Mouse (Mus musculus): ENCODE data around the gene Traf3.

The Traf3 gene

GRCm38 (mm10) chr12:111153946-111154345 lies 12.2 kb upstream of the Traf3 start:
- no peak for DNase-seq (ENCODE audit: low read depth, low spot score)

DNA sequence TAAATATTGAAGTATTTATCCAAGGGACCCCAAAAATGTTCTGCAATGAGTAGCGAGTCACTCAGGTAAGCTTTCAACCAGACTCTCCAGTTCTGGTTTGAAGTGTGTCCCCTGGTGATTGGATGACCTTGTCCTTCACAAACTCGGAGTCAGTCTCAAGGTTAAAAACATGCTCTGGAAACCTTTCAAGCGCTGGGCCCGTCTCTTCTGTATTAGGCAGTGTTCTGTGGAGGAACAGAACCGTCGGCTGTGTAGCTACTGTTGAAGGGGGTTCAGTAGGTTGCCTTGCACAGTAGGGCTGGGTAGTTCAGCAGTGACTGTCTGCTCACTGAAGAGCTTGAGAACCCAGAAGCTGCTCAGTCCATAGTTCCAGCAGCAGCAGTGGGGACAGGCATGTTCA lies 11.5 kb upstream of the Traf3 start:
- no peak for DNase-seq (ENCODE audit: low read depth, low spot score)

GRCm38 (mm10) chr12:111155756-111156155 lies 10.4 kb upstream of the Traf3 start:
- no peak for DNase-seq (ENCODE audit: low read depth, low spot score)

DNA sequence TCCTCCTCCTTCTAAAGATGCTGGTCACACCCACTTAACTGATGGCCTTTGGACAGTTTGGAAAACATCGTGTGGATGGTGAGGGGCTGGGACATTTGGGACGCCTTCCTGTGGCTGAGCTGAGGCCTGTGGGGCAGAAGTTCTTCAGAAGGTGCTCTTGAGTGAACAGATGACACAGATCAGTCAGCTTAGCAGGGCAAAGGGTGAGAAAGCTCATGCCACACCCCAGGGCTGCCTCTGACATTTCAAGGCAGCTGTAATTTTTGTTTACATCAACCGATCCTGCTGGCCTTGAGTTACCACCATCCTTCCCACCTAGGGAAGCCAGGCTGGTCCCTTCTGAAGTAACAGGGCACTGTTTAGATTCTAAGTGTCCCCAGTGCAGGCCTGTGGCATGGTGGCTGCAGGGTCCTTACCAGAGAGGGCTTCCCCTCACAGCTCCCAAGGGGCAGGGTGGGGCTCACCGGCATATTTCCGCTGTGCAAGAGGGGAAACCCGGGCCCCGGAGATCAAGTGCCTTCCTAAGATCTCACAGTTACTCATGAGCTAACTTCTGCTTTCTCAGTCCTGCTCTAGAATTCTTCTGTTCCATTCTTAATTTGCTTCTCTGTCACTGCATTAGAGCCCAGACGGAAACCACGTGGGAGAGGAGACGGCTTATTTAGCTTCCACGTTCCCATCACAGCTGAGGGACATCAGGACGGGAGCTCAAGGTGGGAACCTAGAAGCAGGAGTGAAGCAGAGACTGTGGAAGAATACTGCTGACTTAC lies 6.3 kb upstream of the Traf3 start:
- peak; percentile 87 for DNase-seq (ENCODE audit: low read depth, low spot score)

DNA sequence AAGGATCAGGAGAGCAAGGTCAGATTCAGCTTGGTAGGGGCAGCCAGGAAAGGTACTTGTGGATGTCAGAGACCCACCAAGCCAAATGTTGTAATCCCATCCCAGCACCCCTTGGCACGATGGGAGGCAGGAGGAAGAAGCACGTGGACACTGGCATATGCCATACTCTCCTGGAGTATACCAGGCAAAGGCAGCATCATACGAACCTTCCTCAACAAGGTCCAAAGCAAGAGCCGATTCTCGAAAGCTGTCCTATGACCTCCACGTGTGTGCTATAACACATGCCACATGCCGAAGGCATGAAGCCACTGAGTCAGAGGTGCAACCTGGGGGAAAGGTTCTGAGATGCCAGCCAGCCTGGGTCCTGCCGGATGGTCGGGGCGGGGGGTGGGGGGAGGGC lies 5.3 kb upstream of the Traf3 start:
- peak; percentile 15 for DNase-seq (ENCODE audit: low read depth, low spot score)

DNA sequence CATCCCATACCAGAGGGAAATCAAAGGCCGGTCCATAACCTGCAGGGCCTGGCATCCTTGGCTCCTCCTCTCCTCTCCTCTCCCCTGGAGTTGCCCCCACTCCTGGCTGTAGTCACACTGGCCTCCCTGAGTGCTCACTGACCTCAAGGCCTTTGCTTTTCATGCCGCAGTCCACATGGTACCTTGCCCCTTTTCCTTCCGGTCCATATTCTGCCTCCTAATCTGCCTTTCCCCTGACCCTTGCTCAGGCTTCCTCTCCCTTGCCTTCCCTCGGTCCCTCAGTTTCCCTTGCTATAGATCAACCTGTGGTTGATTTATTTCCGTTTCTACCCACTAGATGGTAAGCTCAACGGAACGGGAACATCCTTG lies 4.2 kb upstream of the Traf3 start:
- peak; percentile 27 for DNase-seq (ENCODE audit: low read depth, low spot score)

DNA sequence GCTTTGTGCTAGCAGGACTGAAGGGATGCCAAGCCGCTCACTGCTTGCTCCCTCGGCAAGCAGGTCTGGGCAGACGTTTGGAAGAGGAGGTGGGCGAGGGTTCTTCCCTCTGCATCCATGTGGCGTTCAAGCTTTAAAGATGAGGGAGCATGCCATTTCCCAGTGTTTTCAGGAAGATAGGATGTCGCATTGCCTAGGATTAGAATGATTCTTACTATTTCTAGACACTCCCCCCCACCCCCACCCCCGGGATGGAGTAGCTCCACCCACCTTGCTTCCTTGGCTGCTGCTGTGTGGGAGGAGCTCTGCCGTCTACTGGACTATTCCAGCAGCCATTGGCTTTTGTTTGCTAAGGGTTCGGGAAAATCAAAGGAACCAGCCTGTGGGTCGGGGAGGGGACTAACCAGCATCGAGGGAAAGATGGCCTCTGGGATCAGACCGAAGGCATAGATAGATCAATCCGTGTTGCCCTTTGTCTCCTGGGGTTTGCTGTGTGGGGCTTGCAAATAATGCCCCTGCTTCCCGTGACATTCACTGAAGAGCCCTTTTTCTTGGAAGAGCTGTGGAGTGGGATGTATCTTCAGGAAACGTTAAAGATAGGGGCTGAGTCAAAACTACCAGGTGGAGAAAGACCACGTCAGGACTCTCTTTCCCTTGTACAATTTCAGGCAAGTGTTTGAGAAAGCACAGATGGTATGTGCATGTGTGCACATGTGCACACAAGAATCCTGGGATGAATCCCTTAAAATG lies 3.7 kb upstream of the Traf3 start:
- peak; percentile 46 for DNase-seq (ENCODE audit: low read depth, low spot score)

DNA sequence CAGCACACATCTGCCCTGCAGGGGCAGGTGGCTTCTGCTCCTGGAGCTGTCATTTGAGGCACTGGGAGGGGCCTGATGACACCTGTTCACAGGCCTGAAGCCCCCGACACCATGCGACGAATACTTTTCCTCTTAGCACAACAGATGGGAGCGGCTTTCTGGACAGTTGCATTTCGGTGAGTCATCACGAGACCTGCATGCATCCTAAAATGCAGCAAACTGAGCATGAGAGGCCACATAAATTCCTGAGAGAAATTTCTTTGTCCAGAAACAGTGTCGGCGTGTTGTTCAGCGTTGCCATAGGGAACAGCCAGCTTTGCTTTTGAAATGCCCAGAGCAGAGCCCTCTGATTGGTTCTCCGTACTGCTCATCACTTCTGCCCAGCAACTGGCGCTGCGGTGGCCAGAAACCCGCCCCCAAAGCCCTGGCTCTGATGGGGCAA lies 1.8 kb upstream of the Traf3 start:
- peak; percentile 90 for DNase-seq (ENCODE audit: low read depth, low spot score)

GRCm38 (mm10) chr12:111165146-111165812 lies 891 bp upstream of the Traf3 start:
- DNase-seq (ENCODE audit: low read depth, low spot score): peak; percentile 75

DNA sequence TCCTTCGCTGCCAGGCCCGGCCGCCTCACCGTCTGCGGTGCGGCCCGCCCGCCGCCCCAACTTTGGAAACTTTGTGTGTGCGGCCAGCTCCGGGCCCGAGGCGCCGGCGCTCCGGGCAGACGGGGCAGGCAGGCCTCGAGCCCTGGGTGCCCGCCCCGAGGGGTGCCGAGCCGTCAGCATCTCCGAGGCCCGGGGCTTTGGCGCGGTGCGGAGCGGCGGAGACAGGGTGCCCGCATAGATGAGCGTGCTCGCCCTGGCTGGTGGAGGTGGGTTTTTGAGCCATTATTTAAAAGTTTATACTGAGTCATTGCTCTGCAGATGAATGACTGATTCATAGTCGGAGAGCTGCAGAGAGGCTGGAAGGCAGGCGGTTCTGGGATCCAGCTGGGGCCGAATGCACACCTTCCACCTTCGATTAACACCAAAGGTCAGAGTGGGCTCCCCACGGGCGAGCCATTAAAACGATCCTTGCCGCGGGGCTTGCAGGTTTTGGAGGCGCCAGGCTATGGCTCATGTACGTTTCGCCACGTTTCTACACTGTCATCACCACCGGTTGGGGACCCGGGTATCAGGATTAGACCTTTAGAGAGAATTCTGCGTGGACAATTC lies 615 bp downstream of the Traf3 start:
- DNase-seq (ENCODE audit: low read depth, low spot score): peak; percentile 62

DNA sequence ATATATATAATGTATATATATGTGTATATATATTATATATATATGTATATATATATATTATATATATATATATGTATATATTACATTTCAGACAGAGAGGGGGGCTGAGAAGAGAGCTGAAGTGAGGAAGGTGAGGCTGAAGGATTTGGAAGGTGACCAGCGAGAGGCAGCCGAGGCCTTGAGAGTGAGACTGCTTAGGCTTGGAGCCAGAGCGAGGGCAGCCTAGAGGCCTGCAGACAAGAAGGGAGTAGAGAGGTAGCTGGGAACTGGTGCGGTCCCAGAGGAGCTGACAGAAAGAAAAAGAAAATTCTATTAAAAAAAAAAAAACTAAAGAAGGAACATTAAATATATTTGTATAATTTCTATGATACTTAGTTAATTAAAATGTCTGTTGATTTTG lies 2.7 kb downstream of the Traf3 start:
- DNase-seq (ENCODE audit: low read depth, low spot score): no peak

- no peak for DNase-seq (ENCODE audit: low read depth, low spot score)
Measured at GRCm38 (mm10) chr12:111178772-111179171, 12.6 kb downstream of the Traf3 start.

DNA sequence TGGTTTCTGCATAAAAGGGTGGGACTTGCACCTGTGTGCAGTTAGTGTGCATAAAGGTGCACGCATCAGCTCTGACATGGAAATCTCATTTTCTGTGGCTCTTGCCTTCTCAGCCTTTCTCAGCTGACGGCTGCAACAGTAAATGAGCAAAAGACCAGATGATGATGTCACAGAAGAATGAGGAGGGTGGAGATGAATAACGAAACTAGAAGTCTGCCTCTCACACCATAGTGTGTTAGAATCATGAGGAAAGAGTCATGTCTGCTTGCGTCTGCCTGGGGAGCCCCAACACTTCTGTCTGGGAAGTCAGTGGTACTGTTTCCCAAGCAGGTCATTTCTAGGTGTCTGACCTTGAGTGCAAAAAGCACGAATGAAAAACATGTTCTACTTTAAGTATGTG lies 15.7 kb downstream of the Traf3 start:
- DNase-seq (ENCODE audit: low read depth, low spot score): peak; percentile 58

GRCm38 (mm10) chr12:111182378-111182777 lies 16.2 kb downstream of the Traf3 start:
- DNase-seq (ENCODE audit: low read depth, low spot score): no peak

DNA sequence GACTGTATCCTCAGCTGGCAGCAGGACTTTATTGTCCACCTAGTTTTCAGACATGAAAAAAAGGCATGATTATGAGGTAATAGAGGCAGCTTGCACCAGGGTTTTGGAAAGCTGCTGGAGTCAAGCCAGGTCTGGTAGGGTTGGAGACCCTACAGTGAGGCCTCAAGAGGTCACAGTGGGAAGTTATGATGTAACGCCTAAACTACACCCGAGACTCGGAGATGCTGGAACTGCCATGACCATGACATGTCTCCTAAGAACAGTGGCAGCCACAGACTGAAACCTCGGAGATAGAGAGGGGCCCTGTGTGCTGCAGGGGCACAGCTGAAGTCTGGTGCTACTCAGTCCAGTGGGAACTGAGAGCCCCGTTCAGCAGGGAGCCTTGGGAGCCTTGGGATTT lies 18.3 kb downstream of the Traf3 start, which contains the start of gene 4930595D18Rik:
Gene 4930595D18Rik, minus strand, starts transcription at position 16 of the 400 bp plus-strand sequence.
- no peak for DNase-seq (ENCODE audit: low read depth, low spot score)

DNA sequence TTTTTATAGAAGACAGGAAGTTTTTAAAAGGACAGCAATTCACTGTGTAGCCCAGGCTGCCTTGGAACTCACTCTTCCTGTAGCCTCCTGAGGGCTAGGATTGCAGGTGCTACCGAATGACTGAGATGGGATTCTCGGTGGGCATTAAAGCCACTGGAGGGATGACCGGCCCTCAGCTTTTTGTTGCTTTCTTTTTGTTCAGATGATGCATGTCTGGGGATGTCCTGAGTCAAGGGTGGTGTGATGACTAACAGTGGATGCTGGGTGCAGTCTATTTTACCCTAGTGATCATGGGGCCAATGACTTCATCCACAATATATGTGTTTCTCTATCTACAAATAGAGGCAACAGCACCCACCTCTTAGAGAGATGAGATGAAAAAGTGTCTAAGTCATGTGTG lies 20.8 kb downstream of the Traf3 start:
- no peak for DNase-seq (ENCODE audit: low read depth, low spot score)

- DNase-seq (ENCODE audit: low read depth, low spot score): no peak
Measured at GRCm38 (mm10) chr12:111188295-111188694, 22.1 kb downstream of the Traf3 start.

- DNase-seq (ENCODE audit: low read depth, low spot score): no peak
Measured at GRCm38 (mm10) chr12:111190355-111190754, 24.2 kb downstream of the Traf3 start.

- no peak for DNase-seq (ENCODE audit: low read depth, low spot score)
Measured at GRCm38 (mm10) chr12:111190891-111191290, 24.7 kb downstream of the Traf3 start.

GRCm38 (mm10) chr12:111192777-111193176 lies 26.6 kb downstream of the Traf3 start:
- DNase-seq (ENCODE audit: low read depth, low spot score): no peak

- no peak for DNase-seq (ENCODE audit: low read depth, low spot score)
Measured at GRCm38 (mm10) chr12:111193331-111193730, 27.2 kb downstream of the Traf3 start.

DNA sequence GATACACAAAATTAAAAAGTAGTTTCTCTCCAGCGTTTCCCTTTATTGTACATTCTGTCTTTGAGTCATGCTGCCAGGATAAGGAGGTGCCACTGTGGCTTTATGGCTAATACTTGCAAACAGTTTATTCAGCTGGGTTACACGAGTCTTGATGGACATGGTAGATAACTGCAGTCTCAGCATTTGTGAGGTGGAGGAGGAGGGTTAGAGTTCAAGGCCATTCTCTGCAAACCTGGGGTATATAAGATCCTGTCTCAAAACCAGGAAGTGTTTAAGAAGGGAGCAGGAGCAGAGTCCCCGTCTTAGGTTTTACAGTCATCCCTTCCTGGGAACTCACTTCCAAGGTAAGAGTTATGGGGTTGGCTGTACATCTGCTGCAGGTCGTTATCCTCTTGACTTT lies 30.4 kb downstream of the Traf3 start:
- DNase-seq (ENCODE audit: low read depth, low spot score): no peak

All from CD4-positive, CD25-positive, alpha-beta regulatory T cell, adult 2 months (primary cell).